Mouse (Mus musculus): Measurements from ENCODE around the gene Stac3.

The Stac3 gene

DNA sequence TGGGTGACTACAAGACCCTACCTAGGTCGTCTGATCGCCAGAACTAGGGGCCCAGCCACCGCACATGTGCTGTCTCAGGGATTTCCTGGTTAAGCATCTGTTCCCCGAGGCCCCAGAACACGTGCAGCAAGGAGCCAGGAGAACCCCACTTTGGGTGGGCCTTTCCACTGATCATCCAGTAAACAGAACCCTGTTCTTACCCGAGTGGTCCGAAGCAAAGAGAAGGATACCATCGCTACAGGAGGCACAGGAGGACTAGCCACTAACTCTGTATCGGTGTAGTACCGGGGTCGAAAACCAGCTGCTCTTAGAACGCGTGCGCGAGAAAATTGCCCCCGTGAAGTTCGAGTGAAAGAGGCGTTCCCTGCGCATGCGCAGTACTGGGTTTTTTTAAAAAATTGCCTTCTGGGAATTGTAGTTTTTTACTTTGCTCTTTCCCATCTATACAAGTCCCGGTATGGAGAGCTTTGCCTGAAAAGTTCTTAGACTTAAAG lies 20.6 kb downstream of the Stac3 start, which contains the start of gene Shmt2:
TSS of gene Shmt2 (minus strand) at position 357 of the 494 bp plus-strand sequence.
- peak; percentile 93 for DNase-seq (ENCODE audit: low read depth, low spot score)

DNA sequence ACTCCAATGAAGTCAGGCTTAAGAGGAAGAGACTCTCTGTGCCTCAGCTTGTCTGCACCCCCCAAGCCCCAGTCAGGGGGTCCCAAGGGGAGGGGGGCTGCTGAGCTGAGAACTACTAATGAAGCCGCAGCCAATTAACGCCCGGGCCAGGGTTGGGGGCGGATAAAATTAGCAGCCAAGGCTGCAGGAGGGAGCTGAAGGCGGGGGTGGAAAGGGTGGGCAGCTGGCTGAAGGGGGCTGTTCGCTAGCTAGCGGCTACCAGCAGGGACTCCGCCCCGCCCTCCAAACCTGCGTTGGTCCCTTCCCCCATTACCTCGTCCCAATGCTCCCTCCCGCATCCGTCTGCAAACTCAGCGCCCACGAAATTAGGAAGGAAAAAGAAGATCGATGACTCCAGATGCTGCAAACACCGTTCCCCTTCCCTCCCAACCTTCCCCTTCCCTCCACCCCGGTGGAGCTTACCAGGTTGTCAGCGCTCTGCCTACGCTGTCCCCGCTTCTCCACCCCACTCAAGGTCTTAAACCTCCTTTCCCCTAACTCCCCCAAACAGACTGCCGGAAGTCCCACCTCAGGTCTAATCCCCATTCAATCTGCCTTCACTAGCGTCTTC lies 23.3 kb downstream of the Stac3 start:
- no peak for DNase-seq (ENCODE audit: low read depth, low spot score)

DNA sequence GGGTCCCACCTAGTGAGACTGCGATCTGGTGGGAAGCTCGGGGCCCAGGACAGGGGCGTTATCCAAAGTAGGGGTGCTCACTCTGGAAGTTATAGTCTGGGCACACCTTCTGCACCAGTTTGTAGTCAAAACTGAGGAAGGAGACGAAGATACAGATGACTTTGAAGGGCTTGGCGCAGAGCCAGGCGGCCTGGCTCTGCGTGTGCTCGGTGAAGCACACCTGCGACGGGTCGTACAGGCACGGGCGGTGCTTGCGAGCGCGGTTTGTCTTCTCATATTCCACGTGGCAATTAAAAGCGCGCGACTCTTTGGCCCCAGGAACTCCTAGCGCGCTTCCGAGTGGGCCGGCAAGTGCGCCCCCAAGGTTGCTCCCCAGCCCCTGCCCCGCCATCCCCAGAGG lies 24.6 kb downstream of the Stac3 start:
- no peak for DNase-seq (ENCODE audit: low read depth, low spot score)

GRCm38 (mm10) chr10:127526681-127527080 lies 25.2 kb downstream of the Stac3 start:
- no peak for DNase-seq (ENCODE audit: low read depth, low spot score)

GRCm38 (mm10) chr10:127527481-127527880 lies 26.0 kb downstream of the Stac3 start:
- no peak for DNase-seq (ENCODE audit: low read depth, low spot score)

DNA sequence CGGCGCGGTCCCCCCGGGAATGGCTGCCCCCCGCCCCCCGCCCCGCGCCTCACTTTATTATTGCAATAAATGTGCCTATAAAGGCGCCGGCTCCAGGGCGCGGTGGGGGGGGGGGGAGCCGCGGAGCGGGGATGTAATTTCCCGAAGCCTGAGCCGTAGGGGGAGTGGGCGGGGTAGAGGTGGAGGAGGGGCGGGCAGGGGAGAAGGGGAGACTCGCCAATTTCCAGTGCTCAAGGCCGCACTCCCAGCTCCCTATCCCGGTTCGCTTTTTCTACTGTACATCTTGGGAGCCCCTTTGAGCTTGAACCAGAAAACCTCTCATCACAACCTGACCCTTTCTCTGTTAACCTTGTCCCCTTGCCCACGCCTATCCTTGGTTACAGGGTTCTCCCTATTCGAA lies 29.5 kb downstream of the Stac3 start:
- DNase-seq (ENCODE audit: low read depth, low spot score) = no peak

DNA sequence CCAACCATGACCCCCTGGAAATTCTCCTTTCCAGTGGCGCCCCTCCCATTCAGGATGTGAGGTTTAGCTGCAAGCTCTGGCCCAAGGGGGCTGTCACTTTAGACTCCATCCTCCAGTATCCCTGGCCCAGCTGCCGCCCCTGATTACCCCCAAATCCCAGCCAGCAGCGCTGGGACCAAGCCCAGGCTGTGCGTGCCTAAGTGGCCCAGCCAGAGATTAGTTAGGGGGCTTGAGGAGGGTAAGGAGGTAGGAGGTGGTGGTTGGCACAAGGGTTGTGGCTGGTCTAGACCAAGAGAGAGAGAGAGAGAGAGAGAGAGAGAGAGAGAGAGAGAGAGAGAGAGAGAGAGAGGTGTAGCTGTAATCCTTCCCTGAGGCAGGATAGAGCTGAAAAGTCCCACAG lies 30.1 kb downstream of the Stac3 start:
- DNase-seq (ENCODE audit: low read depth, low spot score) = no peak

GRCm38 (mm10) chr10:127534036-127534928 lies 32.8 kb downstream of the Stac3 start, which contains the start of gene Nxph4:
TSS of gene Nxph4 (minus strand) at chr10:127534559.
- no peak for DNase-seq (ENCODE audit: low read depth, low spot score)

- DNase-seq (ENCODE audit: low read depth, low spot score) = no peak
These were observed 33.5 kb downstream of the Stac3 start for GRCm38 (mm10) chr10:127534929-127535384.

DNA sequence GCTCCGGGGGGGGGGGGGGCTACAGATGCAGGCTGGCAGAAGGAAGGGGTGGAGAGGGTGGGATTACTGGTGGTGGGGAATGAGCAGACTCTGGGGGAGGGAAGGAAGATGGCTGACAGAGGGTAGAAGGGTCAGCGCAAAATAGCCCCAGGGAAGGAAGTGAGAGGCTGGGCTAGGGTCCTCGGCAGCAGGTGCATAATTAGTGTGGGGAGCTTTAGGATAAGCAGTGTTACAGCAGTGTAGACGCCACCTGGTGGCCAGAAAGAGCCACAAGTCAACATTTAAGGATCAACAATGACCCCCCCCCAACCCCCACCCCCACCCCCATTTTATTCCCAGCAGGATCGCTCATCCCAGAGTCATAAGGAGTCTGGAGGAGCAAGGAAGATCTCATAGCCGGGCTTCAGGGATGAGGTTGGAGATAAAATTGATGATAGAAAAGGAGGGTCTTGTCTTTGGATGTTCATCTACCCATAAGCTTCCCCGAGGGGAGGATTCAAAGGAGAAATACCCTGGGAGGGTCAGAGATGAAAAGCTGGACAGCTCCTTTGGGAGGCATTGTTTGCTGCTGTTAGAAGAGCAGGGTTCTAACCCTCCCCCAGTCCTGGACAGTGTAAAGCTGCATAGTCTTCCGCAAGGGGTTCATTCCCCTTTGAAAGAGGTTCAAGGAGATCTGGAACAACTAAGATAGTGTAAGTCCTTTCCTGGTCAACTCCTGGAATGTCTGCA lies 35.3 kb downstream of the Stac3 start:
- DNase-seq (ENCODE audit: low read depth, low spot score) = no peak

GRCm38 (mm10) chr10:127537854-127538583 lies 36.5 kb downstream of the Stac3 start:
- DNase-seq (ENCODE audit: low read depth, low spot score) = peak; percentile 66

- DNase-seq (ENCODE audit: low read depth, low spot score) = no peak
These were observed 40.0 kb downstream of the Stac3 start for GRCm38 (mm10) chr10:127541510-127541909.

- DNase-seq (ENCODE audit: low read depth, low spot score) = no peak
These were observed 40.6 kb downstream of the Stac3 start for GRCm38 (mm10) chr10:127542084-127542483.

DNA sequence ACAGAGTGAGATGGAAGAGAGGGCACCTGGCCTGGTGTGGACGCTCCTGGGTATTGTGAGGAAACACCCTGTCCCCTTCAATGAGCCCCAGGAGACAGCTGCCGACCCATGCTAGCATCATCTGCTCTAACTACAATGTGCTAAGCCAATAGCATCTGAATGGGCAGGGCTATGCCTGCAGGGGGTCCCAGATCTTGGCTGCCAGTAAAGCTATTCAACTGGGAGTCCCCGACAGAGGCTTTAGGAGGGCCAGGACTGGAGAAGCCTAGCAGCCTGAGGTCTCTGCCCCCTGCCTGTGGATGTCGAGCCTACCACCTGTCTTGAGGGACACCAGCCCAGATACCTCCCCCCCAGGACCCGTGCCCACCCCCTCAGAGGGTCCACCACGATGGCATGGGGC lies 41.2 kb downstream of the Stac3 start:
- DNase-seq (ENCODE audit: low read depth, low spot score) = no peak

GRCm38 (mm10) chr10:127543916-127544315 lies 42.4 kb downstream of the Stac3 start:
- DNase-seq (ENCODE audit: low read depth, low spot score) = no peak

DNA sequence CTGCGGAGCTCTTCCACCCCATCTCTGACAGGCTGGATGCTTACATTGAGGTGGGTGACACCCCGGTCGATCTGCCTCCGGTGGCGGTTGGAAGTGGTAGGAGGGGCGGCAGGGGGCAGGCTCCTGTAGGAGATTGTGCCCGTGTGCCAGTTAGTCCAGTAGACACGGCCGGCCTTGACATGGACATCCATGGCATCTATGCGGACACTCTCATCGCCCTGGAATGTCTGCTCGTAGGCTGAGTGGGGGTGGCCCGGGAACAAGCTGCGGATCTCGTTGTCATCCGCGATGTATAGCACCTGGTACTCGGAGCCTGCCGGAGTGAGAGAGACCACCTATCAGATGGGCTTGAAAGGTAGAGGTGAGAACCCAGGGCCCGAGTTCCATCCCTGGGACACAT lies 42.9 kb downstream of the Stac3 start:
- DNase-seq (ENCODE audit: low read depth, low spot score) = no peak

DNA sequence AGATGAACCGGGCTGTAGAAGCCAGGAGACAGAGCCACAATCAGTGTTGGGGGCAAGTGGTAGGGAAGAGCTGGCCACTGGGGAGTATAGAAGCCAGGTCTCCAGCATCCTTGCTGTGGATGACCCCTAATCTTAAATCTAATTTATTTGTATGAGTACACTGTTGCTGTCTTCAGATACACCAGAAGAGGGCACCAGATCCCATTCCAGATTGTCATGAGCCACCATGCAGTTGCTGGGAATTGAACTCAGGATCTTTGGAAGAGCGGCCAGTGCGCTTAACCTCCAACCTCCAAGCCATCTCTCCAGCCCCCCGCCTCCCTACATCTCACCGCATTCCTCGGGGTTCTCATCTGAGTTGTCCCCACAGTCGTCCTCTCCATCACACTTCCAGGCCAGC lies 45.0 kb downstream of the Stac3 start:
- no peak for DNase-seq (ENCODE audit: low read depth, low spot score)

DNA sequence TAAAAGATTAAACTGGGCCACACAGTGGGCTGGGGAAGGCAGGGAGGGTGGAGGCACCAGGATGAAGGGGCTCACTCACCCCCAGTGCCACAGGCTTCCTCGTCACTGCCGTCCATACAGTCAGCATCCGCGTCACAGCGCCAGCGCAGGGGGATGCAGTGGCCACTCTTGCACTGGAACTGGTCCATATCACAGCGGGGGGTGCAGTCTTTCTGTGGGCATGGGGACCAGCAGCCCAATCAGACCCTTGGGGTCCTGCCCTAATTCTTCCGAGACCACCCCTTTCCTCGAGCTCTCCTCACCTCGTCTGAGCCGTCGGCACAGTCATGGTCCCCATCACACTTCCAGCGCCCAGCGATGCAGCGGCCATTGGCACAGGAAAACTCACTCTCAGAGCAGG lies 46.8 kb downstream of the Stac3 start:
- no peak for DNase-seq (ENCODE audit: low read depth, low spot score)

DNA sequence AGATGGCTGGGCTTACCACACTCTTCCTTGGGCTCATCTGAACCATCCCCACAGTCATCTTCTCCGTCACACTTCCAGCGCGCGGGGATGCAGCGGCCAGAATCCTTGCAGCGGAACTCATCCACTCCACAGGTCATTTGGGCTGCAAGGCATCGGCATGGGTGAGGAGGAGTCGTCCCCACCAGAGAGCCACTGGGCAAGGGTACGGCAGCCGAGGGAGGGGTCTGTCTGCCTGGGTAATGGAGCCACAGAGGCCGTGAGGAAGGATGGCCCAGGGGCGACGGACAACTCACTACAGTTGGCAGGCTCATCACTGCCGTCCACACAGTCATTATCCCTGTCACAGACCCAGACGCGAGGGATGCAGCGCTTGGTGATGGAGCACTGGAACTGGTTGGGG lies 48.4 kb downstream of the Stac3 start:
- DNase-seq (ENCODE audit: low read depth, low spot score) = no peak

- no peak for DNase-seq (ENCODE audit: low read depth, low spot score)
These were observed 54.2 kb downstream of the Stac3 start for GRCm38 (mm10) chr10:127555703-127556102.

DNA sequence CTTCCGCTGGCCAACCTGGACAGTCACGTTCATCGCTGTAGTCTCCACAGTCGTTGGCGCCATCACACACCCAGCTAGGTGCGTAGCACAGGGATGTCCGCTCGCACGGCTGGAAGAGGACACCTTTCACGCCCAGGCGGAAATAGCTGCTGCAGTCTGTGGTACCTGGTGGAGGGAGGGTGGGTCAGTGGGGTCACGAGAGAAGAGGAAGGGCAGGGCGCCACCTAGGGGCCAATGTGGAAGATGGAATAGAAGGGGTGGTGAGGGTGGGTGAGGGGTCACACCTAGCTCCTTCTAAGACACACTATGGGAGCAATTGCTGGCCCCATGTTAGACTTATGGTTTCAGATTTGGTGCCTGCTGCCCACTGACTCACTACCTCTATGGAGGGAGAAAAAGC lies 55.9 kb downstream of the Stac3 start:
- no peak for DNase-seq (ENCODE audit: low read depth, low spot score)
